In the genomic region with DNA sequence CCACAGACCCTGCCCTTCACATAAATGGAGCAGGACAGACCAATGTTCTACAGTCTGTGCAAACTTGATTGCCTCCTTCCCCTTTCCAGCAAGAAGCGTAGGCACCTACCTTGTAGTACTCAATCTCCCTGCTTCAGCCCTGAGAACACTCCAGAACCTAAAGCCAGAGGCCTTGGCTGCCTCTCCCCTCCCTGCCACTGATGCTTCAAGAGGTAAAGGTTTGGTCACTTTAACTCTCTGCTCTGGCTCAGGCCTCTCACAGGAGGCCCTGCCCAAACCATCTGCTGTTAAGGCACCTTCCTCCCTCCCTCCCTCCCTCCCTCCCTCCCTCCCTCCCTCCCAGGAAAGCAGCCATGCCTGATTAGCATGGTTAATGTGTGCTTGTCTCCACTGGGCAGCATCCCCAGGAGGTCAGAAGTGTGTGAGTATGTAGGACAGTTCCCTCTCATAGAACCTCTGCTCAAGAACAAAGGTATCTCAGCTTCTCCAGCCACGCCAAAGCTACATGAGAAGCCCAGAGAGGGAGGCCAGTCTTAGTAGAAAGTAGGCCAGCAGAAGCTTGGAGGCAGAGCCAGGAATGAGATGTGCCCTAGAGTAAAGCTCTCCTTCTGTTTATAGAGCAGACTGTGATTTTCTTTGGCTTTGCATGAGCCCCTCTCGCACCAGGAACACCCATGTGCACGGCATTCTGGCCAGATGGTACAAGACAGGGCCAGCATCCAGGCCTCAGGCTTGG, we compare ENCODE assay signal across 12 mouse cellular contexts. TPM values are rescaled to one million over a fixed set of nuclear protein-coding genes. Genes with fewer than 3 reads are reported as not detected.
A peak's percentile ranks its signal among the peaks of the same experiment; 100 is the strongest.
DNase-seq lines count a peak whose midpoint lies in the region; ATAC-seq and TF ChIP-seq lines count a peak whose summit lies in the region.
"Had no signal": no experiment of that assay in that cellular context is flagged by ENCODE, and none has a peak within 500 bp of the region (broad histone marks: within the 10 kb centered on the region; RNA-seq: fewer than 3 reads in every experiment).

No protein-coding gene starts in this region.

- H3K27me3 ChIP-seq in midbrain, embryonic 14.5 days (ENCODE audit: control insufficient read depth, insufficient read depth, low read length): no peaks in the 10 kb centered on the region
- H3K27me3 ChIP-seq in midbrain, embryonic 11.5 days (ENCODE audit: control insufficient read depth, insufficient read depth, low read length): no peaks in the 10 kb centered on the region

- no peak for ATAC-seq in midbrain, embryonic 14.5 days (ENCODE audit: low FRiP score, low TSS enrichment)
- no peak for ATAC-seq in midbrain, embryonic 11.5 days (ENCODE audit: low FRiP score)
- no peak for ATAC-seq in granulocyte monocyte progenitor cell, adult 5-6 weeks (replicated peaks; ENCODE audit: poor library complexity, severe bottlenecking)

- WGBS in midbrain, embryonic 14.5 days: 78% methylated on average over 4 of the region's 4 CpGs
- 79% methylated on average over 4 of the region's 4 CpGs for WGBS in midbrain, embryonic 11.5 days
- 50% methylated on average over 4 of the region's 4 CpGs for WGBS in olfactory bulb, adult 2 months
- 65% methylated on average over 4 of the region's 4 CpGs for whole genome bisulfite sequencing in lung, adult 2 months

- no peak overlapping the region for H3K4me2 ChIP-seq in midbrain, embryonic 14.5 days (ENCODE audit: low read length)
- no peak overlapping the region for H3K4me2 ChIP-seq in midbrain, embryonic 11.5 days
- H3K4me2 ChIP-seq: liver, embryonic 13.5 days had no signal

- DNase-seq in kidney, adult 18-20 months: peak; percentile 43
- DNase-seq in kidney, postnatal 14 days: no peak
- no peak for DNase-seq in midbrain, embryonic 14.5 days
- no peak for DNase-seq in midbrain, embryonic 11.5 days (ENCODE audit: low spot score, missing footprints)
- peak; percentile 84 to 88 for DNase-seq in cerebellum, postnatal 14 days
- DNase-seq in lung, adult 2 months: no peak
- DNase-seq: gastrocnemius, postnatal 25 days; liver, embryonic 13.5 days; thymus, postnatal 14 days had no signal

- no peak overlapping the region for H3K9ac ChIP-seq in midbrain, embryonic 14.5 days (replicated peaks; ENCODE audit: low read length)
- no peak overlapping the region for H3K9ac ChIP-seq in midbrain, embryonic 11.5 days (ENCODE audit: low read length)
- H3K9ac ChIP-seq: liver, embryonic 13.5 days had no signal

- no peak overlapping the region for H3K4me3 ChIP-seq in midbrain, embryonic 14.5 days (replicated peaks; ENCODE audit: low read depth, low read length)
- no peak overlapping the region for H3K4me3 ChIP-seq in midbrain, embryonic 11.5 days (ENCODE audit: low read depth, low read length)
- no peak overlapping the region for H3K4me3 ChIP-seq in olfactory bulb, adult 2 months (ENCODE audit: insufficient read depth, low read depth, low read length)
- H3K4me3 ChIP-seq in lung, adult 2 months (replicated peaks; ENCODE audit: extremely low read depth, low read depth, low read length): no peak overlapping the region
- H3K4me3 ChIP-seq: liver, embryonic 13.5 days; megakaryocyte, embryonic 14.5 days had no signal

- H3K36me3 ChIP-seq in midbrain, embryonic 14.5 days (ENCODE audit: control insufficient read depth, insufficient read depth, low read length): peaks cover 39% of the 10 kb centered on the region
- H3K36me3 ChIP-seq in midbrain, embryonic 11.5 days (ENCODE audit: control insufficient read depth, insufficient read depth, low read length): no peaks in the 10 kb centered on the region

- no peaks in the 10 kb centered on the region for H3K9me3 ChIP-seq in midbrain, embryonic 14.5 days (ENCODE audit: control insufficient read depth, low read length)
- no peaks in the 10 kb centered on the region for H3K9me3 ChIP-seq in midbrain, embryonic 11.5 days (ENCODE audit: control insufficient read depth, low read length)
- H3K9me3 ChIP-seq: liver, embryonic 13.5 days had no signal

- H3K27ac ChIP-seq in midbrain, embryonic 14.5 days (replicated peaks; ENCODE audit: low read depth, low read length): peak overlapping the region; percentile 10; the same call in 1 of the 2 replicates
- H3K27ac ChIP-seq in midbrain, embryonic 11.5 days (ENCODE audit: low read depth, low read length): no peak overlapping the region
- peak overlapping the region; percentile 8; the same call in 1 of the 2 replicates for H3K27ac ChIP-seq in olfactory bulb, adult 2 months (ENCODE audit: insufficient read depth, low read depth, low read length)
- H3K27ac ChIP-seq: liver, embryonic 13.5 days had no signal

- no peak for TF ChIP-seq CTCF in olfactory bulb, adult 2 months (IDR thresholded peaks at IDR 0.05; ENCODE audit: insufficient read depth, low read depth, low read length)
- TF ChIP-seq CTCF in lung, adult 2 months (IDR thresholded peaks at IDR 0.05; ENCODE audit: insufficient read depth, low read length): no peak

- peaks cover 26% of the 10 kb centered on the region for H3K4me1 ChIP-seq in midbrain, embryonic 14.5 days (ENCODE audit: control insufficient read depth, insufficient read depth, low read length)
- H3K4me1 ChIP-seq in midbrain, embryonic 11.5 days (ENCODE audit: control insufficient read depth, insufficient read depth, low read length): peaks cover 17% of the 10 kb centered on the region; the same call in 1 of the 2 replicates
- peaks cover 25% of the 10 kb centered on the region for H3K4me1 ChIP-seq in olfactory bulb, adult 2 months (ENCODE audit: control insufficient read depth, insufficient read depth, low read length)
- H3K4me1 ChIP-seq in lung, adult 2 months (ENCODE audit: control insufficient read depth, insufficient read depth, low read length): peaks cover 5% of the 10 kb centered on the region; the same call in 1 of the 2 replicates

- no peak for TF ChIP-seq POLR2A in olfactory bulb, adult 2 months (IDR thresholded peaks at IDR 0.05; ENCODE audit: insufficient read depth, low read depth, low read length)
- TF ChIP-seq POLR2A in lung, adult 2 months (IDR thresholded peaks at IDR 0.05; ENCODE audit: borderline replicate concordance, extremely low read depth, low read depth, low read length): no peak

RNA-seq across cellular contexts. Expression of a gene that starts 1.7 kb away (rescaled TPM):
- 62.4 and 117 TPM in 2 replicates for polyA plus RNA-seq in midbrain, embryonic 14.5 days (2014; fragmentation: Nextera tagmentation; extraction: Ambion mirVana)
- 34.5 and 37.1 TPM in 2 replicates for polyA plus RNA-seq in midbrain, embryonic 11.5 days (2014; fragmentation: Nextera tagmentation; extraction: Ambion mirVana)
- polyA plus RNA-seq in olfactory bulb, adult 2 months (2012; ENCODE audit: insufficient read depth, insufficient read length, low replicate concordance, missing spikeins): not detected in 2 replicates
- not detected in 2 replicates for total RNA-seq in granulocyte monocyte progenitor cell, adult 5-6 weeks (2014; fragmentation: Nextera tagmentation)
- total RNA-seq in granulocyte monocyte progenitor cell, adult 5-6 weeks (2017): not detected in 2 replicates
- 18.3 and 23.2 TPM in 2 replicates for polyA plus RNA-seq in lung, adult 2 months (2012; rRNA removed)

RNA-seq across cellular contexts. Expression of a gene that starts 20.4 kb away (rescaled TPM):
- 3.9 and 5.6 TPM in 2 replicates for polyA plus RNA-seq in midbrain, embryonic 14.5 days (2014; fragmentation: Nextera tagmentation; extraction: Ambion mirVana)
- 1.5 and 2.0 TPM in 2 replicates for polyA plus RNA-seq in midbrain, embryonic 11.5 days (2014; fragmentation: Nextera tagmentation; extraction: Ambion mirVana)
- polyA plus RNA-seq in olfactory bulb, adult 2 months (2012; ENCODE audit: insufficient read depth, insufficient read length, low replicate concordance, missing spikeins): not detected in 2 replicates
- 0.24 and 5.1 TPM in 2 replicates for total RNA-seq in granulocyte monocyte progenitor cell, adult 5-6 weeks (2014; fragmentation: Nextera tagmentation)
- 0.82 and 3.6 TPM in 2 replicates for total RNA-seq in granulocyte monocyte progenitor cell, adult 5-6 weeks (2017)
- polyA plus RNA-seq in lung, adult 2 months (2012; rRNA removed): 3.2 and 3.3 TPM in 2 replicates

RNA-seq across cellular contexts. Expression of a gene that starts 28.1 kb away (rescaled TPM):
- 1.5 and 1.6 TPM in 2 replicates for polyA plus RNA-seq in midbrain, embryonic 14.5 days (2014; fragmentation: Nextera tagmentation; extraction: Ambion mirVana)
- polyA plus RNA-seq in midbrain, embryonic 11.5 days (2014; fragmentation: Nextera tagmentation; extraction: Ambion mirVana): 8.9 and 10.6 TPM in 2 replicates
- polyA plus RNA-seq in olfactory bulb, adult 2 months (2012; ENCODE audit: insufficient read depth, insufficient read length, low replicate concordance, missing spikeins): not detected in 2 replicates
- 0.75 and 2.5 TPM in 2 replicates for total RNA-seq in granulocyte monocyte progenitor cell, adult 5-6 weeks (2014; fragmentation: Nextera tagmentation)
- total RNA-seq in granulocyte monocyte progenitor cell, adult 5-6 weeks (2017): 0.13 TPM in 1 of 2 replicates, not detected in the other
- 15.9 and 18.5 TPM in 2 replicates for polyA plus RNA-seq in lung, adult 2 months (2012; rRNA removed)

RNA-seq across cellular contexts. Expression of a gene that starts 28.3 kb away (rescaled TPM):
- 35.4 and 41.6 TPM in 2 replicates for polyA plus RNA-seq in midbrain, embryonic 14.5 days (2014; fragmentation: Nextera tagmentation; extraction: Ambion mirVana)
- 17.7 and 20.0 TPM in 2 replicates for polyA plus RNA-seq in midbrain, embryonic 11.5 days (2014; fragmentation: Nextera tagmentation; extraction: Ambion mirVana)
- not detected in 2 replicates for polyA plus RNA-seq in olfactory bulb, adult 2 months (2012; ENCODE audit: insufficient read depth, insufficient read length, low replicate concordance, missing spikeins)
- 13.2 and 21.1 TPM in 2 replicates for total RNA-seq in granulocyte monocyte progenitor cell, adult 5-6 weeks (2014; fragmentation: Nextera tagmentation)
- 15.3 and 17.0 TPM in 2 replicates for total RNA-seq in granulocyte monocyte progenitor cell, adult 5-6 weeks (2017)
- polyA plus RNA-seq in lung, adult 2 months (2012; rRNA removed): 42.8 and 47.4 TPM in 2 replicates

RNA-seq across cellular contexts. Expression of a gene that starts 31.1 kb away (rescaled TPM):
- polyA plus RNA-seq in midbrain, embryonic 14.5 days (2014; fragmentation: Nextera tagmentation; extraction: Ambion mirVana): 33.3 and 33.9 TPM in 2 replicates
- 20.5 and 21.9 TPM in 2 replicates for polyA plus RNA-seq in midbrain, embryonic 11.5 days (2014; fragmentation: Nextera tagmentation; extraction: Ambion mirVana)
- not detected in 2 replicates for polyA plus RNA-seq in olfactory bulb, adult 2 months (2012; ENCODE audit: insufficient read depth, insufficient read length, low replicate concordance, missing spikeins)
- total RNA-seq in granulocyte monocyte progenitor cell, adult 5-6 weeks (2014; fragmentation: Nextera tagmentation): 12.3 and 15.8 TPM in 2 replicates
- 8.4 and 8.7 TPM in 2 replicates for total RNA-seq in granulocyte monocyte progenitor cell, adult 5-6 weeks (2017)
- 37.5 and 40.7 TPM in 2 replicates for polyA plus RNA-seq in lung, adult 2 months (2012; rRNA removed)

Comparison
In these comparisons a context has a peak if more than half of its experiments do, and no peak if none do; other contexts are left out.
1. DNase-seq: peak in kidney, adult 18-20 months (single experiment) and cerebellum, postnatal 14 days (2 of 2); none in kidney, postnatal 14 days (single experiment), midbrain, embryonic 14.5 days (single experiment), midbrain, embryonic 11.5 days (single experiment) and lung, adult 2 months (single experiment).